Mouse (Mus musculus) megakaryocyte, embryonic 14.5 days (primary cell): Measurements from ENCODE around the gene Trim56.

Experiments
- FLI1 ChIP-seq: IDR thresholded peaks from 2 replicates; pipeline ENCODE4 v1.6.1; 2012; ENCODE audit warnings: low read length, inconsistent platforms, mixed read lengths
- GATA1 ChIP-seq: IDR thresholded peaks from 3 replicates; pipeline ENCODE4 v1.6.1; 2012; ENCODE audit warnings: mixed read lengths, low read length, inconsistent platforms, borderline replicate concordance

GRCm38 (mm10) chr5:137122686-137123193 is 6.7 kb upstream of the Trim56 start:
- TF ChIP-seq GATA1 (no peak), FLI1 (no peak)
